Mouse (Mus musculus): ENCODE data around the gene Catspere2. TPM values are rescaled to one million over a fixed set of nuclear protein-coding genes. Genes with fewer than 3 reads are reported as not detected.

Gene Catspere2
- polyA plus RNA-seq (2015; fragmentation: Nextera tagmentation; extraction: Ambion mirVana): 0.98 and 1.1 TPM in 2 replicates

GRCm38 (mm10) chr1:177983024-177983450 is at the start of gene Catspere2:
TSS of gene Catspere2 (plus strand) at chr1:177983423.

GRCm38 (mm10) chr1:178187216-178187791 is 204.1 kb downstream of the Catspere2 start, which contains the start of gene Desi2:
TSS of gene Desi2 (plus strand) at chr1:178187417.

Other genes starting within 250 kb of the Catspere2 start
- gene Adss, start 186.9 kb upstream of the Catspere2 start, polyA plus RNA-seq (2015; fragmentation: Nextera tagmentation; extraction: Ambion mirVana): 34.8 and 41.3 TPM in 2 replicates
- gene Desi2, start 204.0 kb downstream of the Catspere2 start, polyA plus RNA-seq (2015; fragmentation: Nextera tagmentation; extraction: Ambion mirVana): 29.1 and 34.9 TPM in 2 replicates

All from urinary bladder, postnatal 0 days (tissue).